Mouse (Mus musculus) gastrocnemius, adult 2 months (tissue): ENCODE results near the gene St3gal2. TPM values are rescaled to one million over a fixed set of nuclear protein-coding genes. Genes with fewer than 3 reads are reported as not detected.
A peak's percentile ranks its signal among the peaks of the same experiment; 100 is the strongest.
"Not testable (repeated sequence)": the region's sequence is repeated elsewhere in the genome, so short reads cannot be mapped to it uniquely, and the experiment has no call there.

ENCODE experiments used
- DNase-seq: peaks from one replicate; pipeline ENCODE4 v3.0.0; 2022
- H3K27ac ChIP-seq: fragments of 200-600 bp; 2 replicates; pipeline ENCODE4 v1.8.1; 2022; ENCODE audit warnings: mild to moderate bottlenecking
- H3K4me3 ChIP-seq: fragments of 200-600 bp; 2 replicates; pipeline ENCODE4 v1.8.1; 2022; ENCODE audit warnings: mild to moderate bottlenecking, moderate library complexity
- CTCF ChIP-seq: fragments of 200-600 bp; IDR thresholded peaks from 2 replicates; pipeline ENCODE4 v1.8.1; 2022; ENCODE audit warnings: antibody characterized with exemption, mild to moderate bottlenecking, moderate library complexity
- intact Hi-C: fragments of 180-260 bp; cut with DNase I; formaldehyde crosslinking; loops from one replicate; pipeline ENCODE4 v1.15.1; 2025
- microRNA-seq: library from miRNA; unstranded; fragments of <30 nt; microRNA quantifications from one replicate; pipeline ENCODE4 v1.2.0, GENCODE M21; 2021
- total RNA-seq, 2 experiments: library from RNA; stranded (reverse); gene quantifications; 2 replicates each; pipeline ENCODE4 v1.2.3; 2021

St3gal2 gene
- total RNA-seq, 2 experiments from 2014 or later: 46.4 to 51.0 TPM

- intact Hi-C loops: no loop called here
- peak; percentile 73 for DNase-seq
- no peak for TF ChIP-seq CTCF
- peak overlapping the region; percentile 78 for H3K27ac ChIP-seq
- H3K4me3 ChIP-seq: no peak overlapping the region
Observed at GRCm38 (mm10) chr8:110990017-110990416, 70.3 kb downstream of the St3gal2 start.

DNA sequence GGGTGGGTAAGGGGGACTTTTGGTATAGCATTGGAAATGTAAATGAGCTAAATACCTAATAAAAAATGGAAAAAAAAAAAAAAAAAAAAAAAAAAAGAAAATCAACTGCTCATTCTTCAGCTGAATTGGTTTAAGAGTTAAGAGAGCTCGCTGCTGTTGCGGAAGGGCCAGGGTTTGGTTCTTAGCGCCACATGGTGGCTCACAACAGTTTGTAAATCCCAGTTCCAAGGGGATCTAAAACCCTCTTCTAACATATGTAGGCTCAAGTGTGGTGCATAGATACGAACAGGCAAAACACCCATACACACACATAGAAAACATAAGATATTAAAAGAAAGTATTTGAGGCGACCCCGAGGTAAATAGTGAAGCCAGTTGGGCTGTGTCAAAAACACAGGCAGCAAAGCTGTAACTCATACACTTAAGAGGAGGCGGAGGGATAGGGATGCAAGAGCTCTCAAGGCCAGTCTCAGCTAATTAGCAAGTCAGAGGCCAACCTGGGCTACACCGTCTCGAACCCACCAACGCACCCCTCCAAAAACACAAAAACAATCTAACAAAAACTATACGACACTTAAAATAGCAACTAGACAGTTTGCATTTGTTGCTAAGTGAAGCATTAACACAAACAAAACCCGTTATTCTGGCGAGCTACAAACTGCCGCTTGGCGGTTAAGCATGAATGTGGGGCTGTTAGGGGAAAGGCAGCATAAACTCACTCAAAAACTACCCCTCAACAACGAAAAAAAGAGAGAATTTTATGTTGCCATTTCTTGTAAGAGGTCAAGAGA is 77.1 kb downstream of the St3gal2 start:
- DNase-seq: no peak
- peak overlapping the region; percentile 91 for H3K27ac ChIP-seq
- intact Hi-C loops: no loop called here
- no peak for TF ChIP-seq CTCF
- peak overlapping the region; percentile 81 for H3K4me3 ChIP-seq

DNA sequence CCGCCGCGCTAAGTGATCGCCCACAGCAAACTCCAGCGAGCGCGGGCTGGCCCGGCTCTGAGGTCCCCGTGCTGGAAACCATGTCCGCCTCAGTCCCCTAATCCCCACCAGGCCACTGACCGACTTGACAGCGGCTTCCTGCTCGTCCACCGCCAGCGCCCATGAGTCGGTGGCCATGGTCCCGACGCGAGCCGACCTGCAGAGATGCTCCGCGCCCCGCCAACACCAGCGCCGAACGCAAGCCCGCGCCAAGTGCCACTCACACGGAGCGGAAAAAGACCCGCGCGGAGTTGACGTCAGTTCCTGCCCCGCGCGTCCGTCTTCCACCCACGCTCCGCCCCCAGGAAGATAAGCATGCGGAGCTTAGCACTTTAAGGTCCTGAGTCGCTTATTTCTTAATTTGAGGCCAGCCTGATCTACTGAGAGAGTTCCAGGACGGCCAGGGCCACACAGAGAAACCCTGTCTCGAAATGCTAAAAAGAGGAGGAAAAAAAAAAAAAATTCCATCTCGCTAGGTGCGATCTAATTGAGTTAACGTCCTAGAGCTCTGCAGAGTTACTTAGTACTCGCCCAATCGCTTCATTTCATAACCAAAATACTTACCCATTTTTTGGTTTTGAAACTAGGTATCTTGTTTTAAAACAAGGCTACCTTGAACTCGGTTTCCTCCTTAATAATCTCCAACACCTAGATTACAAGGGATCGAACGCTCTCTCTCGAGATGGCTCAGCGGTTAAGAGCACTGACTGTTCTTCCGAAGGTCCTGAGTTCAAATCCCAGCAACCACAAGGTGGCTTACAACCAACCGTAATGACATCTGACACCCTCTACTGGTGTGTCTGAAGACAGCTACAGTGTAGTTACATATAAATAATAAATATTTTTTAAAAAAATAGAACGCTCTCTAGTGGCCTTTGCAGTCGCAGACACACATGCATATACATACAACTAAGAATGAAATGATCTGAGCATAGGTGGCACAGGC is 78.1 kb downstream of the St3gal2 start, which contains the start of gene Ddx19a:
Ddx19a (minus strand) TSS at position 254 of the 985 bp plus-strand sequence.
- intact Hi-C loops: no loop called here
- H3K4me3 ChIP-seq: peak within 1 kb of the TSS; percentile 81
- peak within 1 kb of the TSS; percentile 91 for H3K27ac ChIP-seq
- DNase-seq: peak; percentile 92
- peak; percentile 58 for TF ChIP-seq CTCF

DNA sequence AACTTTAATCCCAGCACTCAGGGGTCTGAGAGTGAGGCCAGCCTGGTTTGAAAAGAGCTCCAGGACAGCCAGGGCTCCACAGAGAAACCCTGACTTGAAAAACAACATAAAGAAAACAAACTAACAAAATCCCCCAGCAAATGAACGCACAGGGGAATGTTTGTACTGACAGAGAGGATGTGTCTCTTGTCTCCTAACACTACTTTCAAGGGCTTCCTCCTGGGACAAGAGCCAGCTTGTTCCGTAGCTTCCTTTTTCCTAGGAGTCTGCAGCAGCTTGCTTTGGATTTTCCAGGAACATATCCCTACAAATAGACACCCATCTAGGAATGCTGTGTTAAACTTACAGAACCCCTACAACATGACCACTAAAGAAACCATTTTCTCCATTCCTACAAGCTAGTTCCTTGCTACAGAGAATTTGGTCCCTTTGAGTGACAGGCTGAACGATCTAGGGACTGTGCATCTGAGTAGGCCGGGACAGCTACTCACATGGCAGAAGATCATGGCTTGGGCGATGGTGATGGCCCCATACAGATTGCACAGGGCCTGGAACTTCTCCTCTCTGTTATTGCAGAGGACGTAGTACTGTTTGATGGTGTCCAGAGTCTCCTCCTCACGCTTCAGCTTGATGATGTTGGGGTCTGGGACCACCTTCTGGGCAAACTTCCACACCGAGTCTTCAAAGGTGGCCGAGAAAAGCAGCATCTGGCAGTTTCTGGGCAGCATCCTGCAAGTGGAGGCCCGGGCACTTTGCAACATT is 90.7 kb downstream of the St3gal2 start:
- H3K4me3 ChIP-seq, intact Hi-C loops, H3K27ac ChIP-seq, DNase-seq: not testable (repeated sequence)

Small RNA genes within 50 kb of the gene (microRNA-seq; reads per million reads assigned to microRNA genes)
- not detected for gene Mir3473d

Other genes with a start within 250 kb of the St3gal2 start
- gene Mtss1l, start 198.4 kb upstream of the St3gal2 start, total RNA-seq: 100 to 1,000 TPM in 1 of 2 experiments, 10 to 100 TPM in 1; 85.5 to 125 TPM
- 1 to 10 TPM; 5.2 TPM for gene Il34, start 114.0 kb upstream of the St3gal2 start, total RNA-seq
- gene Cog4, start 73.3 kb upstream of the St3gal2 start, total RNA-seq: 10 to 100 TPM; 60.3 to 64.2 TPM
- gene Sf3b3, start 73.1 kb upstream of the St3gal2 start, total RNA-seq: 10 to 100 TPM; 16.9 to 19.7 TPM
- gene Fuk, start 17.4 kb upstream of the St3gal2 start, total RNA-seq: 1 to 10 TPM; 4.4 TPM
- 10 to 100 TPM; 29.4 to 30.2 TPM for gene Ddx19a, start 77.9 kb downstream of the St3gal2 start, total RNA-seq
- gene Ddx19b, start 111.8 kb downstream of the St3gal2 start, total RNA-seq: 10 to 100 TPM; 11.4 to 13.0 TPM
- gene Aars, start 113.2 kb downstream of the St3gal2 start, total RNA-seq: 10 to 100 TPM; 50.5 to 54.2 TPM
- gene Exosc6, start 136.4 kb downstream of the St3gal2 start, total RNA-seq: not detected
- gene Clec18a, start 172.5 kb downstream of the St3gal2 start, total RNA-seq: 1 to 10 TPM in 1 of 2 experiments, under 1 TPM in 1; 0.36 to 1.1 TPM
- gene Pdpr, start 174.7 kb downstream of the St3gal2 start, total RNA-seq: 100 to 1,000 TPM; 111 to 130 TPM